Mouse (Mus musculus) erythroblast, embryonic 14.5 days (primary cell): Measurements from ENCODE around the gene Manbal.

ENCODE experiments used
- GATA1 ChIP-seq: IDR thresholded peaks from 2 replicates; pipeline ENCODE4 v1.6.1; 2012; ENCODE audit warnings: low read length, inconsistent platforms, mixed read lengths
- TAL1 ChIP-seq: IDR thresholded peaks from 3 replicates; pipeline ENCODE4 v1.6.1; 2012; ENCODE audit warnings: low read length, inconsistent platforms, mixed read lengths

- TF ChIP-seq GATA1 (no peak), TAL1 (no peak)
These were observed at the start of gene Manbal for GRCm38 (mm10) chr2:157367184-157367893.
